Mouse (Mus musculus) forelimb bud, embryonic 11.5 days (tissue): ENCODE data around the gene Ctsk.

Experiments
- DNase-seq: peaks from one replicate; pipeline ENCODE4 v3.0.0-alpha.2; 2012; ENCODE audit warnings: low read depth, low spot score

Ctsk gene

DNA sequence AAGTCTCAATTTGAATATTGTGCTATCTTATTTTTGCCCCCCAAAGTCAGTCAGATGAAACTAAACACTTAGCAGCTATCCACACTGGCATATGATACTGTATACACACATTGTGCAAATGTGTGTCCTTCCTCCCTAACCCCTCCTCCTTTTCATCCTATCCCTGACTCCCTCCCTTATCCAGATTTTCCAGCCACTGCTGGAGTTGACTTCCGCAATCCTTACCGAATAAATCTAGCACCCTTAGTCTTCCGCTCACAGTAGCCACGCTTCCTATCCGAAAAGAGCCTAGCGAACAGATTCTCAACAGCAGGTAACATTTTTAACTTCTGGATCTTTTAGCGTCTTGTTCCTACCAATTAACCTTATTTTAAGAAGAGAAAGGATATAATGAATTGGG lies at the start of gene Ctsk:
Gene Ctsk, plus strand, starts transcription at position 233 of the 400 bp plus-strand sequence.
- no peak for DNase-seq

DNA sequence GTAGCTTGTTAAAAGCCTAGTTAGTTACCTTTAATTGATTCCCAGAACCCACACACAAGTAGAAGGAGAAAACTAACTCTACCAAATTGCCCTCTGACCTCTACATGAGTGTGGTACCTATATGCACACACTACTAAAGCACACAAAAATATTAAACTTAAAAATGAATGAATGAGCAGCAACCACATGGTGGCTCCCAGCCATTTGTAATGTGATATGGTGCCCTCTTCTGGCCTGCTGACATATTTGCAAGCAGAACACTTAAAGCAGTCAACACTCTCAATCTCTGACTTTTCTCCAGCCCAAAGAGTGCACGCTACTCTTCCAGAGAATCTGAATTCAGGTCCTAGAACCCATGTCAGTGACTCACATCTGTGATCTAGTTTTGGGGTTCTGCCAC lies 48.6 kb upstream of the Ctsk start:
- DNase-seq, result peak; percentile 54

DNA sequence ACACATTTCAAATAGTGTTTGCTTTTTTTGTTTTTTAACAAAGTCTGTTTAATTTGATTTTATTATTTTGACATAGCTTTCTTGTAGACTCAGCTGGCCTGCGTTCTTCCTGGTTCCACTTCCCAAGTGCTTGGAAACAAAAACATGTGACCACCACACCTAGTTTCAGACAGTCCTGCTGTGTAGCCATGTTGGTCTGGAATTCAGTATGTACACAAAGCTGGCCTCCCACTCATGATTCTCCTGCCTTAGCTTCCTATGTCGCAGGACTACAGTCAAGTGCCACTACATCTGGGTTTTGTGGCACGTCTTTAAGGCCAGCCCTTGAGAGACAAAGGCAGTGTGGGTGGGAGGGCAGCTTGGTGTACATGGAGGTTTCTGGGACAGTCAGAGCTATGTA lies 48.1 kb upstream of the Ctsk start:
- DNase-seq, result no peak

DNA sequence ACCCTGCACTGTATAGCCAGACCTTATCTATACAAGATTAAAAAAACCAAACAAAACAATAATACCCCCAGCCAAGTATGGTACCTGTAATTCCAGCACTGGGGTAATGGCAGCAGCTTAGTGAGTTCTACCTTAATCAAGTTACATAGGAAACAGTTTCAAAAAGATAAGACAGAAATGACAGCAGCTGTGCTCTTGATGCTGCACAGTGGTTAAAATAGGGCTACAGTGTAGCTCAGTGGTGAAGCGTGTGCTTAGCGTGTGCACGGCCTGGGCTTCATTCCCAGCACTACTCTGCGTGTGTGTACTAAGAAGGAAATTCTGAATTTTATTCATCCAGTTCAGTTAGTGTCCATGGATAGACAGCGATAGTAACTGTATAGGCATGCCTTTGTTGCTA lies 42.7 kb upstream of the Ctsk start:
- DNase-seq, result no peak

DNA sequence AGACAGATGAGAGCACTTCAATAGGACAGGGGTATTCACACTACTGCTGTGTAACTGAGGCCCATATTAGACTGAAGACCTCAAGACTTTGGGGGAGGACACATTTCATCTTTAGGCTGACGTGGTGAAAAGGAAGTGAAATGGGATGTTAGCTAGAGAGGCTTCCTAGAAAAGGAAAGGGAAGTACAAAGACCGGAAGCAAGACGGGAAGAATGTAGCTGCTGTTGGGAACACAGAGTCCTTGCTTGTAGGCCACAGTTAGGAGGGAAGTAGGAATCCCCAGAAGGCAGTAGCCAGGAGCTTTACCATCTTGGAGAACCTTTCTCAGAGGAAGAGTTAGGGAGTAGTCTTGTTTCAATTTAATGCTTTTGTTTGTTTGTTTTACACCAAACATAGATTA lies 41.3 kb upstream of the Ctsk start:
- no peak for DNase-seq

DNA sequence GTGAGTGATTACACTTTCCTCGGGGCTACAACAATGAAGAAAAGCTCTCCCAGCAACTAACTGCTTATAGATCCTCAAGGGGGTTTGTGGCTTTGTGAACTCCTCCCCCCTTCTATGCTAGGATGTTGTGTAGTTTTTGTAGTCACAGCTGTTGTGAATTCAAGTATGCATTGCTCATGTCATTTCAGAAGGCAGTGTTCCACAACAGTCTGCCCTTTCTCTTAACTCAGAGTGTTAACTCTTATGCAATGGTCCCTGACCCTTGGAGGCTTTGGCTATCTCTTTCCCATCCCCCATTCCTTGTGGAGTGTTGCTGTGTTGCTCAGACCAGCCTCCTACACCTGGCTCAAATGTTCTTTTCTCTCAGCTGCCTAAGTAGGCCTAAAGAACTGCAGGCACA lies 39.7 kb upstream of the Ctsk start:
- no peak for DNase-seq

DNA sequence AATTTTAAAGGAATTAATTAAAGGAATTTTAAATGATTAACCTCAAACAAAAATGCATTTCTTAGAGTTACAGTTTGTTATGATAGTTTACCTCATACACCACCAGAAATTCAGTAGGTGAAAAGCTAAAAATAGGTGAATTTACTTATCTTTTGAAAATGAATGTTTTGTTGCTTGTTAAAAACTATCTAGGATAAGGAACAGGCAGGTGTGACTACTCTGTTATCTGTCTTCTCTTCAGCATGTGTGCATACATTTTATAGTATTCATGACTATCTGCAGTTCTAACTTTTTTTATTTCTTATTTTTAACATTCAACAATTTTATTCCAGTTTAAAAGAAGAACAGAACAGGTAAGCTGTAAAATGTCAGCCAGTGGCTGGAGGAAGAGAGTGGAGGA lies 35.2 kb upstream of the Ctsk start:
- no peak for DNase-seq

DNA sequence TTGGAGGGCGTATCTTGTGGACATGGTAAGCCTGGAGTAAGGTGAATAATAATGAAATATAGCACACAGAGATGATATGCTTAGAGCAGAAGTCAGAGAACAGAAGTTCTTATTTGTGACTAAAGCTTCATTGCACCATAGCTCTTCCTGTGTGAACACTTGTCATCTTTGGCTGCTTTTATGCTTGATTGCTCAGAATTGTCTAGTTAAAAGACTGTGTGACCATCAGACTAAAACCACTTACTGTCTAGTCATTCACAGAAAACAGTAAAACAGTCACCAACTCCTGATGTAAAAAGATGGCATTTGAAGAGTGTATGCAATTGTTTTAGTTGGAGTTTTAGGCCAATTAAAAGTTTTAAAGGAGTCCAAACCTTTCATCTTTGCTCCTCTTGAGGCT lies 20.1 kb upstream of the Ctsk start:
- DNase-seq, result no peak

DNA sequence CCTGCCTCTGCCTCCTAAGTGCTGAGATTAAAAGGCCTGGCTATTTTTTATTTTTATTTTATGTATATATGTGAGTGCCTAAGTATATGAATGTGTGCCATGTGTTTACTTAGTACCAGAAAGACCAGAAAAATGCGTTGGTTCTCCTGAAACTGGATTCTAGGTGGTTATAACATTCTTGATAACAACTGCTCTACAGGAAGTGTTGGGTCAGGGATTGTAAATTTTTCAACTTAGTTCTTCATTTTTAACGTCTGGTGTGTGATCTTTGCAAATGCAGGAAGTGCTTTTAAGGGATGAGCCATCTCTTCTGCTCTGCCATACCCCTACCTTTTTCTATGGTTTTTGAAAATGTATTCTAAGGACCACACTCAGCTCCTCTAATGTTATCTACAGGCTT lies 12.6 kb upstream of the Ctsk start:
- no peak for DNase-seq

DNA sequence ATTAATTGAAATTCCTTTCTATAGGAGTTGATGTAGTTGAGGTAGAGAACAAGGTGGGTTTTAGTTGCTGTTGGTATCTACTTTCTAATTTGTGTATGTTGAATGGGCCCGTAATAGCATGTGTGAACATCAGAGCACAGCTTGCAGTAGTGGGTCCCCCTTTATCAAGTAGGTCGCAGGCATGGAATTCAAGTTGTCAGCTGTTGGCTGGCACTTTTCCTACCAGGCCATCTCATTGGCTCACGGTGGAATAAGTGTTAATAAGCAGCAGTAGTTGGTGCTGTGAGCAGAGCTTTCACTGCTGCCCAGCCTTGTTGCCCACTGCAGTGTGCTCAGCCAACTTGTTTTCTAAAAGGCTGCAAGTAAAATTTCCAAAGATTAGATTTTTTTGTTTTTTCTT lies 10.4 kb upstream of the Ctsk start:
- no peak for DNase-seq

DNA sequence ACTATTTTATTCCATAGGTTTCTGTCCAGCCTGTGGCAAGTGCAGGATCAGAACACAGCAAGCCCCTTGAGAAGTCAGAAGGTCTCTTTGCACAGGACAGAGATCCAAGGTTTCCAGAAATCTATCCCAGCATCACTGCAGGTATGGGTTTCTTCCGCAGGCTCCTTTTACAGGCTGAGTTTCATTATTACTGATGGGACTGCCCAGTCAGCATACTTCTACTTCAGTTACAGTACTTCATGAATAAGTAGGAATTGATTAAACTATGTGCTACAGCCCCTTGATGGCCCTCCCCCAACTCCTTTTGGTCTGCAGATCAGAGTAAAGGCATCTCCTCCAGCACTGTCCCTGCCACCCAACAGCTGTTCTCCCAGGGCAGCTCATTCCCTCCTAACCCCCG lies 8.8 kb upstream of the Ctsk start:
- no peak for DNase-seq

DNA sequence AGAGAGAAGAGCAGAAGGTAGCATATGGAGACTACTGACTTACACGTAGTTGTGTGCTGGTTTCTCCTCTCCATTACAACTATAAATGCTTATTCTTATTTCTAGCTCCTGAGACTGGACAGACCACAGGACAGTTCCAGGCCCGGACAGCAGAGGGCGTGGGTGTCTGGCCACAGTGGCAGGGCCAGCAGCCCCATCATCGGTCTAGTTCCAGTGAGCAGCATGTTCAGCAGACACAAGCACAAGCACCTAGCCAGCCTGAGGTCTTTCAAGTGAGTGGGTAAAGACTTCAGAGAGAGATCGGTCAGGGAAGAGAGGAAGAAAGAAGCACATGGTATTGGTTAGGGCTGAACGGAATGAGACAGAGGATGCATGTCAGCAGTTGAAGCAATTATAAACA lies 4.7 kb upstream of the Ctsk start:
- DNase-seq, result peak; percentile 55

DNA sequence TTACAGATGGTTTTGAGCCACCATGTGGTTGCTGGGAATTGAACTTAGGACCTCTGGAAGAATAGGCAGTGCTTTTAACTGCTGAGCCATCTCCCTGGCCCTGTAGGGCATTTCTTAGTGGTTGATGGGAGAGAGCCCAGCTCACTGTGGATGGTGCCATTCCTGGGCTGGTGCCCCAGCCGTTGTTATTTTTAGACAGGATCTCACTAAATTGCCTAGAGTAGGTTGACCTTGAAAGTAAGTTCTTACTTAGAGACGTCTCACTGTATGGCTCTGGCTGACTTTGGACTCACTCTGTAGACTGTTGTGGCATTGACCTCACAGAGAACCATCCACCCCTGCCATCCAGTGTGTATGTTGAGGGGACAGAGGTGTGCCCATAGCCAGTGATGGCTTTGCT lies 827 bp upstream of the Ctsk start:
- no peak for DNase-seq

DNA sequence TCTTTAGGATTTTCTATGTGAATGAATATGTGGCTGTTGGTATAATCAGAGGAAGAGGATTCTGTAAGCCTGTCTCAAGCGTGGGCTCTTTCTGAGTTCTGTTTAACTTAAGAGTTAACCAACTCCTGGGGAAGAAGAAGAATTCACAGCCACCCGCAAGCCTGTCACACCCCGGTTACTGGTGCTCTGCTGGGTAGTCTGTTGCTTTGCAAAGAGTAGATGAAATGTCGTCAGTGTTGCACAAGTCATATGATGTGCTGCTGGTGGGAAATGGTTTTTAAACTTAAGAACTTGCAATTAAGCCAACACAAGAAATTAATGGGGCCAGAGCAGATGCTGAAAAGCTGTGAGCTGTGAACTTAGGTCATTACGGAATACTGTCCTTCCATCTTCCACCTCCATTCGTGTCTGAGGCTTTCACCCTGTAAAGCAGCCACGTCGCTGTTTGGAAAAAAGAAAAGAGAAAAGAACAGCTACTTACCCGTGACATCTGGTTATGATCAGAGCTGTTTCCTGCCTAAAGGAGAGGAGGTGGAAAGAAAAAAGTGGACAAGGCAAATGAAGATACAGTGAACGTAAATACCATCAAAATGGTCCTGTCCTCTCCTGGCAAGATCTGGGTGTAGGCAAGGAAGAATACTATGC lies 562 bp downstream of the Ctsk start:
- DNase-seq, result peak; percentile 58

DNA sequence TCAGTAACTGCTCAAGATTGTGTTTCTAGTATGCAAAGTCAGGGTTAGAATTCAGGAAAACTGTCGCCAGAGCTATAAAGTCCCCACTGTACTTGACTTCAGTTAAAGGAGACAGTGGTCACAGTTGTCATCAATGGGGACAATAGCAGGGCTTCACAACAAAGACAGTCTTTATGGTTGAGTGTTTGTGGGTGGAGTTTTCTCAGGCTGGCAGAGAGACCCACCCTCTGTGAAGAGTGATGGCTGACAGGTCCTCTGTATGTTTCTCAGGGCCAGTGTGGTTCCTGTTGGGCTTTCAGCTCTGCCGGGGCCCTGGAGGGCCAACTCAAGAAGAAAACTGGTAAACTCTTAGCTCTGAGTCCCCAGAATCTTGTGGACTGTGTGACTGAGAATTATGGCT lies 3.3 kb downstream of the Ctsk start:
- no peak for DNase-seq

DNA sequence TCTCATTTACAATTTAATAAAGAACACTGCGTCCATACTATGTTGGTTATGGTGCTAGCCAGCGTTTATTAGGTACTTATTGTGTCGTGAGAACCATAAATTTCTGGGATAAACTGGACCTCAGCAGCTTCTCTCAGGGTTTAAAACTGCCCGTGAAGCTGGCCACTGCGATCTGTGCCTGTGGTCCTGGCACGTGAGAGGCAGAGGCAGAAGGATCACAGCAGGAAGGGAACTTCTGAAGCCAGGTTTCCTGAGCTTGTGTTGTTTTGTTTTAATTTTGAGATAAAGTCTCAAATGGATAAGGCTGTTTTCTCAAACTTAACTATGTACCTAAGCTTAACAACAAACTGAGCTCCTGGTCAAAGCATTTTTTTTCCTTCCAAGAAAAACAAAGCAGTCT lies 10.3 kb downstream of the Ctsk start:
- no peak for DNase-seq

DNA sequence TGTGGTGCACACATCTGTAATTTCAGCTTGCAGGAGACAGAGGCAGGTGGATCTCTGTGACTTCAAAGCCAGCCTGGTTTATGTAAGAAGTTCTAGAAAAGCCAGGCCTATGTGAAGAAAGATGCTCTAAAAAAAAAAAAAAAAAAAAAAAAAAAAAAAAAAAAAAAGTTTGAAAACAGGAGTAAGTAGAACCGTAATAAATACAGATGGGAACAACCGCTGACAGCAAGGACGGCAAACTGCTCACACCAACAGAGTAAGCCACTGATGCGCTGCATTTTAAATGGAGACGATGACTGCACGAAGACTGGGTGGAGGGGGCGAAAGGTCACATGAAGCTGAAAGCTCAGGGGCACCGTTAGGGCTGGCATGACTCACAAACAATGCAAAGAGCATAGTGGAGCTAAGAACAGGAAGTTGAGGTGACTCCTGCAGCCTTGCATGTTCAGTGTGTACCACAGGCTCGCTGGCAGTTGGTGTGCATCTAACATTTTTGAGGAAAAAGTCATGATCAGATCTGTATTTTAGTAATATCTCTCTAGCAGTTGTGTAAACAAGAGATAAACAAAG lies 12.6 kb downstream of the Ctsk start:
- DNase-seq, result no peak

DNA sequence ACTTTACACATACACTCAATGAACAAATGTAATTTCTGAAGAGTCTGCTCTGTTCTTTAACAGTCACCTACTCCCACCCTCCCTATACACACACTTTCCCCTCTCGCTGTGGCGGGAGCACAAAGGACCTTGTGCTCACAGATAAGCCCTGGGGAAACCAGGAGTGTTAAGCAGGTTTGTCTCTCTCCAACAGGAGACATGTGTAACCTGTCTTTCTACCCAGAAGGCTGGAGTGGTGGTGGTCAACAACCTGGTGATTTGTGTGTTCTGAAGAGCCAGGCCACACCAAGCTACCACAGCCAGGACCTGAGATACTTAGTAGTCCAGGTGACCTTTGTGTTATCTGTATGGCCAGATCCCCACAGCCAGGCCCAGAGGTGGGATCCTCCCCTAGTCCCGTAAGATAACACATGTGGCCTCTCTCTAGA lies 17.6 kb downstream of the Ctsk start:
- no peak for DNase-seq

DNA sequence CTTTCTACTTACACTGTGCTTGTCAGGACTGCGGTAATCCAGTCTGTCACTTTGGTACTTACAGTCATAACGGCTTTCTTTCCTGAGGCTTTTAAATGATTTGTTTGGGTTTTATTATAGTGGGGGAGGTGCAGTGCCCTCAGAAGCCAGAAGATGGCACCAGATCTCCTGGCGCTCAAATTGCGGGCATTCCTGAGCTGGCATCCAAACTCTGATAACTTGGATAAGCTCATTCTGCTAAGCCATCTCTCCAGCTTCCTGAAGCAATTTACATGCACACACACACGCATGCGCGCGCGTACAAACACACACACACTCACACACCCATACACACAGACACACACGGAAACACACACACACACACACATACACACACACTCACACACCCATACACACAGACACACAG lies 18.4 kb downstream of the Ctsk start:
- peak; percentile 80 for DNase-seq

DNA sequence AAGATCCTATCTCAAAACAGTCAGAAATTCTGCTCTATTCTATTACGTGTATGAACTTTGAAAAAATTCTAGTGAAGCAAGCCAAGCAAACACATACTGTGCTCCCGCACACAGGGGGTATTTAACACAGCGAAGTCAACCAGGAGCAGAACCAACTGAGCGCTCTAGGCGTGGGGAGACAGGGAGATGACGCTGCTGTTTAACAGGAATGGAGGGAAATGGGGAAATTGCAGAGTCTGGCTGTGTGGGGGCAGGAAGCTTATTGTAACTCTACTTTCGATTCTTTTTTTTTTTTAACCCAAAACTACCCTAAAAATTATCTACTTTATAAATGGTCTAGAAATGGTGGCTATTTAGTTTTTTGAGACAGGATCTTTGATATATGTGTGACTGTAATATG lies 19.8 kb downstream of the Ctsk start:
- DNase-seq, result no peak

DNA sequence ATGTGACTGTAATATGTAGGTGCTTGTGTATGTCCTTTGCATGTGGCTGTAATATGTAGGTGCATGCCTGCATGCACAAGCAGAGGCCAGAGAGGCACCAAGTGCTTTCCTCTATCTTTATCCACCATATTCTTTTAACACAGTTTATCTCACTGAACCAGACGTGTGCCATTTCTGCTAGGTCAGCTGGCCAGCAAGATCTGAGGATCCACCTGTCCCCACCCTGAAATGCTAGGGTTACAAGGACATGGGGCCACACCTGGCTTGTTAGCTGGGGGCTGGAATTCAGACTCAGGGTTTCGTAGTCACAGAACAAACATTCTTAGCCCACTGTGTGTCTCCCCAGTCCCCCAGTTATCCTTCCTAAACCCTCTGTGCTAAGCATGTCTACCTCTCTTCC lies 20.3 kb downstream of the Ctsk start:
- DNase-seq, result no peak

DNA sequence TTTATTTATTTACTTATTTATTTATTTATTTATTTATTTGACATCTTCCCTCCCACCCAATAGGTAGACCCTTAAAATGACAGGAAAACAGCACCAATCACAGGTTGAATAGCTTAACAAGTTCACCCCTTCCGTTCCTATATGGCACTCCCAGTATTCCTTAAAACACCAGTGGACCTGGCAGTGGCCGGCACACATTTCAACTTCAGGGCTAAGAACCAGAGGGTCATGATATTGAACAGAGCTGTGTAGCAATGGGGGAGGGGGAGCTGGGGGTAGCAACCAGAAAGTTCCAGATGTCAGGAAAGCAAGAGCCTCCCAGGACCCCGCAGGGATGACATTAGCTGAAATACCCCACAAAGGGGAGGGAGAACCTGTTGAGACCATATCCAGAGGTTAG lies 21.0 kb downstream of the Ctsk start:
- DNase-seq, result no peak

DNA sequence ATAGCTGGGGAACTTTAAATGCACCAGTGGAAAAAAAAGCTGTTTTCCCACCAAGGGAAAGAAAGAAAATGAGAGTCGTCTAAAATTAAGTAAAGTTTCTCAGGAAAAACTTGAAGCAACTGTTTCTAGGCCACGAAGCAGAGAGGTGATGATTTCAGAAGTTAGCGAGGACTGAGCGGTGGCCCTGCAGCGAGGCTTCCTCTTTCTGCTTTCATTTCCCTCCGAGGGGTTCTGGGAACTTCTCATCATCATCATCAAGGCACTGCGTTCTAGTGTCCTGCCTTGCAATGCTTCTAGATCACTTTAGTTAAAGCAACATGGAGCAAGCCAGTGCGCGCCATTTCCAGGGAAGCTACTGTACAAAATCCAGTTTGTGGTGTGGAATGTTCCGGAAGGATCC lies 22.1 kb downstream of the Ctsk start:
- no peak for DNase-seq

DNA sequence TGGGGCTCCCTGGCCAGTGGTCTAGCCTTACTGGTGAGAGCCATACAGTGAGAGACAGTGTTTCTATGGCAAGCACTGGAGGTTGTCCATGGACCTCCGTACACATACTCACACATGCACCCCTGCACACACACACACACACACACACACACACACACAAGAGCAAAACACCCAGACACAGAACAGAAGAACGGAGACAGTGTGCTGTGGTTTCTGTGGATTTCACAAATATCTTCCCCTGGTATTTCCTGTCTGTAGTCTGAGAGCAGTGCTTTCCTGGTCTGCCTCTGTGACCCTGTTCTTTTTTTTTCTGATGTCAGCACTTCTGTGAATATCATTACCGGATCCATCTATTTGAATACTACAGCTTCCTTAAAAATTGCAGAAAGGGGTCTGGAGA lies 24.6 kb downstream of the Ctsk start:
- DNase-seq, result no peak
